Mouse (Mus musculus) E14TG2a.4 (cell line): ENCODE data around the gene Huwe1.

ENCODE experiments used
- H3K27me3 ChIP-seq: 2 replicates; pipeline ENCODE4 v1.6.1; 2014; ENCODE audit warnings: low read length, control low read depth; ENCODE audit not compliant: insufficient read depth
- H3K36me3 ChIP-seq: 2 replicates; pipeline ENCODE4 v1.6.1; 2014; ENCODE audit warnings: low read length, control low read depth; ENCODE audit not compliant: insufficient read depth
- H3K4me1 ChIP-seq: replicated peaks from 2 replicates; pipeline ENCODE4 v1.6.1; 2014; ENCODE audit warnings: low read depth, low read length, control low read depth
- H3K4me3 ChIP-seq: replicated peaks from 2 replicates; pipeline ENCODE4 v1.5.1; 2014; ENCODE audit warnings: mild to moderate bottlenecking, low read length
- H3K9me3 ChIP-seq: 2 replicates; pipeline ENCODE4 v1.6.1; 2014; ENCODE audit warnings: low read length, control low read depth
- CTCF ChIP-seq: conservative IDR thresholded peaks from 2 replicates; pipeline ENCODE4 v1.5.1; 2014; ENCODE audit warnings: low read length
- NANOG ChIP-seq: IDR thresholded peaks from 2 replicates; pipeline ENCODE4 v1.6.1; 2014; ENCODE audit warnings: borderline replicate concordance, low read length, mixed read lengths
- POU5F1 ChIP-seq: IDR thresholded peaks from 2 replicates; pipeline ENCODE4 v1.6.1; 2014; ENCODE audit warnings: low read length, borderline replicate concordance

The Huwe1 gene

GRCm38 (mm10) chrX:151804388-151804787 lies 3.8 kb downstream of the Huwe1 start:
- Histone ChIP-seq H3K36me3 (peaks cover 24% of the 10 kb centered on the region), H3K27me3 (no peaks in the 10 kb centered on the region)
- TF ChIP-seq CTCF (no peak), POU5F1 (no peak), NANOG (no peak)

GRCm38 (mm10) chrX:151811481-151811880 lies 10.9 kb downstream of the Huwe1 start:
- H3K9me3 ChIP-seq: no peaks in the 10 kb centered on the region
- H3K4me1 ChIP-seq: peaks cover 10% of the 10 kb centered on the region
- TF ChIP-seq CTCF (no peak), NANOG (no peak), POU5F1 (no peak)
- H3K4me3 ChIP-seq: no peak overlapping the region
- H3K36me3 ChIP-seq: peaks cover 64% of the 10 kb centered on the region
- no peaks in the 10 kb centered on the region for H3K27me3 ChIP-seq

More at GRCm38 (mm10) chrX:151804388-151804787, 3.8 kb downstream of the Huwe1 start:
- H3K4me1 ChIP-seq: peaks cover 20% of the 10 kb centered on the region
- no peaks in the 10 kb centered on the region for H3K9me3 ChIP-seq
- H3K4me3 ChIP-seq: peak overlapping the region; percentile 83

DNA sequence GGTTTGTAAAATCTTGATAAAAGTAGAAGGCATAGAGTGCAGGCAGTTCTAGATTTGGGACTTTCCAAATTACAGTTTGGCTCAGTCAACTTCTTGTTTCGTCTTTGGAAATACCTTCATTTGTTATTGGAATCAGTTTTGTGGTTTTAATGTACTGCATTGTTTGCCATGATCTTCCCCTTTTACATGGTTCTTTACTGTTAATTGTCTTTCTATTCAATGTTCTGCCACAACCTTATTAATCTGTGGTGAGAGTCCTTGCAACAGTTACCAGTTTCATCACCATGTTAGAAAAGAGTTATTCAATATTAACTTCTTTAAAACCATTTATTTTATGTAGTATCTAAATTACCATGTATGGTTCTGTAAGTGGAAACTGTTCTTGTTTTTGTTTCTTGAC lies 13.0 kb downstream of the Huwe1 start:
- no peaks in the 10 kb centered on the region for H3K27me3 ChIP-seq
- H3K36me3 ChIP-seq: peaks cover 52% of the 10 kb centered on the region
- H3K4me1 ChIP-seq: peaks cover 3% of the 10 kb centered on the region
- no peaks in the 10 kb centered on the region for H3K9me3 ChIP-seq
- no peak for TF ChIP-seq CTCF
- TF ChIP-seq NANOG: no peak
- no peak for TF ChIP-seq POU5F1
- H3K4me3 ChIP-seq: no peak overlapping the region

DNA sequence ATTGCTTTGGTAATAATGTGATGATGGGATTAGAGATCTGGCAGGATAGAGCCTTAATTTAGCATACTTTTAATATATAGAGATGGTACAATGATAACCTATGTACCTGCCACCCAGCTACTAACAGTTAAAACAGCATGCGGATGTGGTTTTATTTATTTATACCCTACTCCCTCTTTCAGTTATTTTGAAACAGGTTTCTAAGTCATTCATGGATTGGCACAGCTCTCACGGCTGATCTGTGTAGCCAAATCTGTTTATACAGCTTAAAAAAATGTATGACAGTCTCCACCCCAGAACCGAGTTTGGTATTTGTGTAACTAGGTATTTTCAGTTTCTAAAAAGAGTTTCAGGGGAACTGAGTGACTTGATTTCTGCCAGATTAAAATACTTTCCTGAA lies 17.1 kb downstream of the Huwe1 start:
- H3K9me3 ChIP-seq: no peaks in the 10 kb centered on the region
- no peak for TF ChIP-seq POU5F1
- no peak for TF ChIP-seq NANOG
- TF ChIP-seq CTCF: no peak
- H3K4me1 ChIP-seq: peaks cover 3% of the 10 kb centered on the region; the same call in 1 of the 2 replicates
- H3K36me3 ChIP-seq: peaks cover 23% of the 10 kb centered on the region
- H3K4me3 ChIP-seq: no peak overlapping the region
- no peaks in the 10 kb centered on the region for H3K27me3 ChIP-seq

GRCm38 (mm10) chrX:151828971-151829370 lies 28.4 kb downstream of the Huwe1 start:
- H3K4me3 ChIP-seq: no peak overlapping the region
- TF ChIP-seq POU5F1 (no peak), CTCF (no peak), NANOG (no peak)
- H3K9me3 ChIP-seq: no peaks in the 10 kb centered on the region

GRCm38 (mm10) chrX:151831260-151831659 lies 30.7 kb downstream of the Huwe1 start:
- Histone ChIP-seq H3K4me3 (no peak overlapping the region), H3K9me3 (no peaks in the 10 kb centered on the region), H3K27me3 (no peaks in the 10 kb centered on the region), H3K4me1 (peaks cover 18% of the 10 kb centered on the region; the same call in 1 of the 2 replicates), H3K36me3 (peaks cover 5% of the 10 kb centered on the region; the same call in 1 of the 2 replicates)
- TF ChIP-seq POU5F1 (no peak), NANOG (no peak), CTCF (no peak)

More at GRCm38 (mm10) chrX:151828971-151829370, 28.4 kb downstream of the Huwe1 start:
- Histone ChIP-seq H3K36me3 (peaks cover 11% of the 10 kb centered on the region; the same call in 1 of the 2 replicates), H3K27me3 (no peaks in the 10 kb centered on the region), H3K4me1 (peaks cover 18% of the 10 kb centered on the region; the same call in 1 of the 2 replicates)

DNA sequence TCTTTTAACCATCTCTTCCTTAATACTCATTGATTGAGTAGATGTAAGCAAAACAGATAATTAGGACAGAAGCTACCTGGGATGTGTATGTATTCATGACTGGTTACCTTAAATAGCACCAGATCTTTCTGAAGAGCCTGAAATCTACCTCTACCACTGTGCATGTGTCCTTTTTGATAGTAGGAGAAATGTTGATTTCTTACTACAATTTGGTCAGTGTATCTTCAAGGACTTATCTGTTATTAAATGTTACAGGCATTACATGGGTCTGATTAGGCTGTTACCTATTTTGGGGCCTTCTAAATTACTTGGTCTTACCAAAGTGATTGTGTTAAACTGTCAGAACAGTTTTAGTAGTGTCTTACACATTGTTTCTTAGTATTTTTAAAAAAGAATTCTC lies 32.4 kb downstream of the Huwe1 start:
- no peaks in the 10 kb centered on the region for H3K9me3 ChIP-seq
- H3K4me1 ChIP-seq: 0 out of 2 replicates have a peak, but pooled peaks cover 12% of the 10 kb centered on the region
- no peak overlapping the region for H3K4me3 ChIP-seq
- TF ChIP-seq POU5F1 (no peak), CTCF (no peak), NANOG (no peak)
- no peaks in the 10 kb centered on the region for H3K27me3 ChIP-seq
- H3K36me3 ChIP-seq: peaks cover 14% of the 10 kb centered on the region; the same call in 1 of the 2 replicates

DNA sequence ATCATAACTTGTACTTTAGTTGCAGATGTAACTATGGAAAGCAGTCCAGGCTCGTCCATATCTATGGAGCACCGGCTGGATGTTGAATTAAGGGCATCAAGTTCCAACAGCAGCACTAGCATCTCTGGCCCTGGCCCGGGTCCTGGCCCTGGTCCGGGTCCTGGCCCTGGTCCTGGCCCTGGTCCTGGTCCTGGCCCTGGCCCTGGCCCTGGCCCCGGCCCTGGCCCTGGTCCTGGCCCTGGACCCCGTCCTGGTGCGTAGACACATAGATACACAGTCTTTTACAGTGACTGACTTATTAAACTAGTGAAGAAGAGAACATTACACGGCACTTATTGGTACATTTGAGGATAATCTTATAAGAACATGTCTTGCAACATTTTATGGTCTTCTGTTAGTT lies 58.8 kb downstream of the Huwe1 start:
- Histone ChIP-seq H3K9me3 (no peaks in the 10 kb centered on the region), H3K4me1 (no peaks in the 10 kb centered on the region), H3K4me3 (no peak overlapping the region), H3K36me3 (peaks cover 89% of the 10 kb centered on the region), H3K27me3 (no peaks in the 10 kb centered on the region)
- TF ChIP-seq NANOG (no peak), CTCF (no peak), POU5F1 (no peak)

GRCm38 (mm10) chrX:151910692-151911091 lies 110.1 kb downstream of the Huwe1 start:
- Histone ChIP-seq H3K27me3 (no peaks in the 10 kb centered on the region), H3K4me1 (no peaks in the 10 kb centered on the region), H3K36me3 (peaks cover 98% of the 10 kb centered on the region), H3K4me3 (no peak overlapping the region), H3K9me3 (no peaks in the 10 kb centered on the region)
- no peak for TF ChIP-seq NANOG
- no peak for TF ChIP-seq POU5F1
- TF ChIP-seq CTCF: no peak
